Mouse (Mus musculus) CD8-positive naive resting alpha-beta T cell, adult 2 months (primary cell): Measurements from ENCODE around the gene 1110032A03Rik.

Experiments
- DNase-seq, 2 experiments: peaks; one replicate each; pipeline ENCODE4 v3.0.0; 2022; ENCODE audit warnings: low read depth in 2 of 2, low spot score in 2 of 2

The 1110032A03Rik gene

GRCm38 (mm10) chr9:50774991-50775612 lies at the start of gene 1110032A03Rik, which contains the start of gene Alg9:
1110032A03Rik (minus strand) TSS chr9:50775520.
Alg9 (plus strand) TSS chr9:50775019.
- peak; percentile 68 to 80 for DNase-seq

GRCm38 (mm10) chr9:50823779-50824453 lies 48.6 kb upstream of the 1110032A03Rik start:
- no peak for DNase-seq

DNA sequence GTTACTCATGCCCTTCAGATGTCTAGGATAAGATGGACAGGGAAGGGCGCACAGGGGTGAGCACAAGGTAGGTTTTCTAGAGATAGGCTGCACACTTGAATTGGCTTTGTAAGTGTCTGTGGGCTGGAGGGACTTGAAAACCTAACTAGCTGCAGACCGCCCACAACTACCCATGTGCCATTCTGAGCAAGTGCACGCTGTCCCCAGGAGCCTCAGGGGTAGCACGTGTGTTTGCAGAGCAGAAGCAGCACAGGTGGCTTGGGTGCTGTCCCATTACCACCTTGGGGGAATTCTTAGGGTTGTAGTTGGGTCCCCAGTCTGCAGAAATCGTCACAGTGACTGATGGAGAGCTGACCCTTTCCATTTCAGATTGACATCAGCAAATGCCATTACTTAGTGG lies 46.9 kb upstream of the 1110032A03Rik start:
- DNase-seq: no peak

DNA sequence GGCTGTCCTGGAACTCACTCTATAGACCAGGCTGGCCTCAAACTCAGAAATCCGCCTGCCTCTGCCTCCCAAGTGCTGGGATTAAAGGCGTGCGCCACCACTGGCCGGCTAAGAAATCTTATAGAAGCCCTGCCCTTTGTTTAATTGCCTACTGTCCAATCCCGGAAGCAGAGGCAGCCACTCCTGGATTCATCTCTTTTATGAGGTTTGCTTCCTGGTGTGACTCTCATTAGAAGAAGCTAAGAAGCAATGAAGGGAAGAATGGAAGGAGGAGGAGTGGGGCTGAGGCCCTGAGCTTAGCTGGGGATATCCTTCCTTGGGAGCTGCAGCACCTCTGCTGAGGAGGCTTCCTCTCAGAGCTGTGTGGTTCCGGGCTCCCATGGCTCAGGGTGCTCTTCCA lies 46.3 kb upstream of the 1110032A03Rik start:
- no peak for DNase-seq

GRCm38 (mm10) chr9:50819716-50820115 lies 44.4 kb upstream of the 1110032A03Rik start:
- no peak for DNase-seq

DNA sequence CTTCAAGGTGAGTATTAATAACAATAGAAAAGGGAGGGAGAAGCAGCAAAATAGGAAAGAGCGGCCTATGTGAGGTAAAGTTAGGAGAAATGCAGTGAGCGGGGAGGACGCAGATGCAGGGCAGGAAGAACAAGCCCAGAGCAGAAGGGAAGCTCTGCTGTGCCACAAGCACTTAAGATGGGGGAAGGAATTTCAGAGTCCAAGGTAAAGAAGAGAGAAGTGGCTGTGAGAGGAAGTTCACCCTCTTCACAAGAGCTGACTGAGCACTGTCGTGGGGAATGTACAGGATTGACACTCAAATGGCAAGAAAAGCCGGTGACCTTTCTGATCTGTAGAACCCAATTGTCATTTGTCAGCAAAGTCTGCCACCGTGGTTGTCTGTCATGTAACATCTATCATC lies 42.7 kb upstream of the 1110032A03Rik start:
- no peak for DNase-seq

GRCm38 (mm10) chr9:50816512-50816911 lies 41.2 kb upstream of the 1110032A03Rik start:
- DNase-seq: no peak

- DNase-seq: no peak
These were observed 40.3 kb upstream of the 1110032A03Rik start for GRCm38 (mm10) chr9:50815666-50816065.

DNA sequence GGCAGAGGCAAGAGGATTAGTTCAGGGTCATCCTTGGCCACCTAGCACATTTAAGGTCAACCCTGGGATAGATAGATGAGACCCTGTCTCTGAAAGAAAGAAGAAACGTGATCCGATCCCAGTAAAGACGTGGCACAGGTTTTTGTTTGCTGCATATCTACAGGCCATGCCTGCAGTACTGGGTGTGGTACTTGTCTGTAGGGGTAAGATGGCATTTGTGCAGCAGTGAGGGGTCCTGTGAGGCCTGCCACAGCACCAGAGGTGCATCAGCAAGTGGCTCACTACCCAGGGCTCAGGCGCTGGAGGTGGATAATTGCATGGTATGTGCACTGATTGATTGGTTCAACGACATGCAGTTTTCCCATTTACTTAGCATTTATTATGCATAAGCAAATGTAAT lies 38.5 kb upstream of the 1110032A03Rik start:
- no peak for DNase-seq

GRCm38 (mm10) chr9:50811746-50812145 lies 36.4 kb upstream of the 1110032A03Rik start:
- no peak for DNase-seq

GRCm38 (mm10) chr9:50811187-50811586 lies 35.9 kb upstream of the 1110032A03Rik start:
- DNase-seq: no peak

DNA sequence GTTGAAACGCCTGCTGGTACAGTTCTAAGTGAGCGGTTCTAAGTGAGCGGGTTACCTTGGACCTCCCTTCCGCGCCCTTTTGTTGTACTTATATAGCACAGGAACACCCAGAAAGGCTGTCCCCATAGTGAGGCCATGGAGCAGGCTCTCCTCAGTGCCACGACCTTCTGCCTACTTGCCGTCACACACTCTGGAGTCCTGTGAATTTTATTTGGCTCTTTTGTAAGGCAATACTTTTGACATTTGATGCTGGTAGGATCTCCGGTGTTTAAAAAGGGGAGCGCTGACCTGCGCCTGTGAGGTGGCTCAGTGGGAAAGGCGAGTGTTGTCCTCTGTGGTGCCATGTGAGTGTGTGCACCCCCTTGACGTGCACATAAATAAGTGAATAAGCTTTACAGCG lies 33.8 kb upstream of the 1110032A03Rik start:
- DNase-seq: no peak

DNA sequence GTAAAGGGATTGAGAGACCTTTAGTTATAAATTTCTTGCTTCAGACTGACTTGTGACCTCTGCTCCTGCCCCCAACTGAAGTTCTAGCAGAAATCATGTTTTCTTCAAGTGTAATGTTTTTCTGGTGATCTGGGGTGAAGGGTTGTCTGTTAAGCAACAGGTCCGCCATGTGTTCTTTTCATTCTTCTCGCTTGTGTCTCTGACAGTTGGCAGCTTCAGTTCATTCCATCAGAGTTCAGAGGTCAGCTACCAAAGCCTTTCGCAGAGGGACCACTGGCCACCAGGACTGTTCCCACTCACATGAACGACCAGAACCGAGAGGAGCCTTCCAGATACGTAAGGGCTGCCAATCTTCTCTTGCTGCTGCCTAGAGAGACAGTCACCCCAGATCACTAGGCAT lies 33.2 kb upstream of the 1110032A03Rik start:
- no peak for DNase-seq

DNA sequence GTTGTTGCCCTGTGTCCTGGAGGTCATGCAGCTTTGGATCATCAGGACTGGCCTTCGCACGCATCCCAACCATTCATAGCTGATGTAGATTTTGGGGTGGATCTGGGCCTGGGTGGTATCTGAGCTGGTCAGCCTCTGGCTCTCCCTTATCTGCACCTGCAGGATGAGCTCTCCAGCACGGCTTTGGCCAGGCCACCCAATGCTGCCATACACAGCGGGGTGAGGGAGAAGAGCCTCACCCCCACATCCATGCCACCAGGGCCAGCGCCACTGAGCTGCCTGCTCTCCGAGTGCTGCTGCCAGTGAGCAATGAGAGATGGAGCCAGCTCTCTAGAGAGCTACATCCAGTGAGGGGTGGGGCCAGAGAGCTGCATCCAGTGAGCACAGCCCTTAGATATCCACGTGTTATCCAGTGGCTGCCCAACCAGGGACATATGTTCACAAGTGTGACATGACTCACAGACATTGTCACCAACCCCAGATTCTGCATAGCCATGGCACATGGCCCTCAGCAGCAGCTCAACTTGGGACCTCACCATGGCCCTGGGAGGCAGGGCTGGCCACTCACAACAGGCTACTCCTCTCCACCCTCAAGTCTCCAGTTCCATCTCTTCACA lies 27.8 kb upstream of the 1110032A03Rik start:
- DNase-seq: no peak

DNA sequence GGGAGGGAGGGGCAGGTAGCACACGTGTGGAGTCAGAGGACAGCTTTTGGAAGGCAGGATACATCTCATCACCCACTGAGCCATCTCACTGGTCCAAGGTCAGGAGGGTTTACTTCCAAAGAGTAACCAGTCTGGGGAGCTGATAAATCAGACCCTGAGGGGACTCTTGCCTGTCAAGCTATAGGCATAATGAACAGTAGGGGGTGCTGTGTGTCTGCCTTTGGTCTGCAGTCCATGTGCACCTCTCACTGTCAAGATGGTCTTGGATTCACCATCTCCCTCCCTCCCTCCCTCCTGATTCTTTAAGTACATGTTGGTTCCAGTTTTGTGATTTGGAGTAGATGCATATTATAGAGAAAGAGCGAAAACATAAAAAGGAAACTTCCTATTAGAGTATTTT lies 25.7 kb upstream of the 1110032A03Rik start:
- DNase-seq: peak; percentile 10 to 32

DNA sequence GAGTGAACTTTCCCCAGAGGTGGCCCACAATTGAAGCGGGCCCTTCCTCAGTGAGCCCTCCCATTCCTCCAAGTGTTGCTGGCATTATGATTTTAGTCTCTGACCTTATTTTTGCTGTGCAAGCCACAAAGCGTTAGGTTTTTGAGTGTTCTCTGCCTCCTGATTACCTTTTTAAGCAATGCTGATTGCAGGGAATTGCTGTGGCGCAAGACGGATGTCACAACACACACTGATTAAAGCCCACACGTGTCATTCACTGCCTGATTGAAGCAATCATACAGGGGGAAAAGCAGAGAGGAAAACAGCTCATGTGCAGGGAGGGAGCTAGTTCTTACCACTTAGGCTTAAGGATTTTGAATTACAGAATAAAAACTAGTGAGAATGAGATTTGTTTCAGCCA lies 23.0 kb upstream of the 1110032A03Rik start:
- no peak for DNase-seq

GRCm38 (mm10) chr9:50797641-50798040 lies 22.3 kb upstream of the 1110032A03Rik start:
- DNase-seq: no peak

GRCm38 (mm10) chr9:50796776-50797175 lies 21.5 kb upstream of the 1110032A03Rik start:
- no peak for DNase-seq

- DNase-seq: no peak
These were observed 19.9 kb upstream of the 1110032A03Rik start for GRCm38 (mm10) chr9:50795266-50795665.

GRCm38 (mm10) chr9:50782155-50782554 lies 6.8 kb upstream of the 1110032A03Rik start:
- peak; percentile 30 to 60 for DNase-seq

DNA sequence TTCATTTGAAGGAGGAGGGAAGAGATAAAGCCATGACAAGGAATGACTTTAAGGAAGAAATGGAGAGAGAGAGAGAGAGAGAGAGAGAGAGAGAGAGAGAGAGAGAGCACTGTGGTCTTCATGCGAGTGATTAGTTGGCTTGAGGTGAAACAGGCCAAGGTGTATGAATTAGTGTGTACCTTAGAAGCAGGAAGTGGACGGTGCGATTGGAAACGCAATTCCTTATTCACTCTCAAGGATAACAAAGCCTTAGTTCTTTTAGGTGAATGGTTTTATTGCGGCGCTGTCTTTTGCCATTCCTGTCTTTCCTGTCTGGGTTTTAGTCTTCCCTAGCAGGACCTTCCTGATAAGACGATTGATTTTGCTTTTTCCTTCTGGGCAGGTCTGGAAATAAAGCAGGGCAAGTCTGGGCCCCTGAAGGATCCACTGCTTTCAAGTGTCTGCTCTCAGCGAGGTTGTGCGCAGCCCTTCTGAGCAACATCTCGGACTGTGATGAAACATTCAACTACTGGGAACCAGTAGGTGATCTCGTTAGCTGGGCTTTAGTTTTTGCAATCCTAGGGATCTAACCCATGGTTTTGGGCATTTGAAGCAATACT lies 941 bp upstream of the 1110032A03Rik start:
- no peak for DNase-seq

- DNase-seq: peak; percentile 4 to 6
These were observed 374 bp upstream of the 1110032A03Rik start for GRCm38 (mm10) chr9:50775662-50776126.
